In genomic region chr11:82847571-82848000, GRCm38 (mm10) we compare ENCODE assay signal across 12 mouse cellular contexts. TPM values are rescaled to one million over a fixed set of nuclear protein-coding genes. Genes with fewer than 3 reads are reported as not detected.
A peak's percentile ranks its signal among the peaks of the same experiment; 100 is the strongest.
DNase-seq lines count a peak whose midpoint lies in the region; ATAC-seq and TF ChIP-seq lines count a peak whose summit lies in the region.
"Had no signal": no experiment of that assay in that cellular context is flagged by ENCODE, and none has a peak within 500 bp of the region (broad histone marks: within the 10 kb centered on the region; RNA-seq: fewer than 3 reads in every experiment).

No protein-coding gene starts in this region.

- 20% methylated on average over 6 of the region's 6 CpGs for WGBS in forebrain, embryonic 10.5 days
- 11% methylated on average over 6 of the region's 6 CpGs for WGBS in forebrain, embryonic 16.5 days
- WGBS in kidney, postnatal 0 days = 29% methylated on average over 6 of the region's 6 CpGs

- intact Hi-C loops in left cerebral cortex, postnatal 25 days (cut with DNase I) = no loop called here

- H3K4me3 ChIP-seq in forebrain, embryonic 10.5 days = no peak overlapping the region
- H3K4me3 ChIP-seq in forebrain, embryonic 16.5 days (replicated peaks; ENCODE audit: low read length) = no peak overlapping the region
- H3K4me3 ChIP-seq in kidney, postnatal 0 days (replicated peaks; ENCODE audit: low read depth, low read length) = no peak overlapping the region
- H3K4me3 ChIP-seq: limb, embryonic 15.5 days had no signal

- H3K27me3 ChIP-seq in forebrain, embryonic 10.5 days (ENCODE audit: poor library complexity, severe bottlenecking) = peaks cover 25% of the 10 kb centered on the region
- H3K27me3 ChIP-seq in forebrain, embryonic 16.5 days (replicated peaks; ENCODE audit: control insufficient read depth, insufficient read depth, low read length) = no peaks in the 10 kb centered on the region
- H3K27me3 ChIP-seq in kidney, postnatal 0 days (ENCODE audit: insufficient read depth, low read length) = no peaks in the 10 kb centered on the region
- H3K27me3 ChIP-seq: limb, embryonic 15.5 days had no signal

- no peak overlapping the region for H3K9ac ChIP-seq in forebrain, embryonic 16.5 days (replicated peaks; ENCODE audit: low read depth, low read length)
- no peak overlapping the region for H3K9ac ChIP-seq in kidney, postnatal 0 days (ENCODE audit: low read depth, low read length)
- H3K9ac ChIP-seq: limb, embryonic 15.5 days had no signal

- H3K27ac ChIP-seq in forebrain, embryonic 10.5 days = peak overlapping the region; percentile 31; the same call in 1 of the 2 replicates
- no peak overlapping the region for H3K27ac ChIP-seq in forebrain, embryonic 16.5 days (ENCODE audit: low read length)
- peak overlapping the region; percentile 76 for H3K27ac ChIP-seq in kidney, postnatal 0 days
- H3K27ac ChIP-seq: limb, embryonic 15.5 days had no signal

- no peak for TF ChIP-seq CTCF in kidney, postnatal 0 days (IDR thresholded peaks at IDR 0.05; ENCODE audit: low read depth)

- ATAC-seq in forebrain, embryonic 16.5 days = no peak
- no peak for ATAC-seq in kidney, postnatal 0 days (replicated peaks; ENCODE audit: low FRiP score, low read depth)
- peak; percentile 75 for ATAC-seq in erythroblast, adult 5-6 weeks (replicated peaks; ENCODE audit: low FRiP score, poor library complexity, severe bottlenecking)
- ATAC-seq in CD4-positive, CD25-positive, alpha-beta regulatory T cell, adult 4 months = no peak

- H3K4me2 ChIP-seq in forebrain, embryonic 16.5 days (ENCODE audit: low read length) = no peak overlapping the region
- H3K4me2 ChIP-seq in kidney, postnatal 0 days (ENCODE audit: low read length) = 0 out of 2 replicates have a peak overlapping the region, but pooled peaks have one; percentile 6
- H3K4me2 ChIP-seq: limb, embryonic 15.5 days had no signal

- H3K9me3 ChIP-seq in forebrain, embryonic 10.5 days = no peaks in the 10 kb centered on the region
- H3K9me3 ChIP-seq in forebrain, embryonic 16.5 days (ENCODE audit: control insufficient read depth, low read length) = no peaks in the 10 kb centered on the region
- H3K9me3 ChIP-seq in kidney, postnatal 0 days (replicated peaks; ENCODE audit: low read length) = no peaks in the 10 kb centered on the region
- H3K9me3 ChIP-seq: limb, embryonic 15.5 days had no signal

- no peak for DNase-seq in forebrain, embryonic 10.5 days (ENCODE audit: extremely low spot score, low spot score)
- no peak for DNase-seq in kidney, postnatal 0 days (ENCODE audit: low spot score)
- DNase-seq in kidney, postnatal 25 days = no peak
- peak; percentile 48 to 67 for DNase-seq in spleen, postnatal 10 days (ENCODE audit: low spot score in 2 of 2)
- DNase-seq in left cerebral cortex, postnatal 25 days (ENCODE audit: low spot score in 2 of 2) = no peak
- DNase-seq: gastrocnemius, postnatal 25 days; midbrain, embryonic 14.5 days had no signal

- H3K4me1 ChIP-seq in forebrain, embryonic 10.5 days = peaks cover 52% of the 10 kb centered on the region
- H3K4me1 ChIP-seq in forebrain, embryonic 16.5 days (replicated peaks; ENCODE audit: control insufficient read depth, insufficient read depth, low read length) = peaks cover 20% of the 10 kb centered on the region
- H3K4me1 ChIP-seq in kidney, postnatal 0 days (replicated peaks; ENCODE audit: insufficient read depth, low read length) = peaks cover 38% of the 10 kb centered on the region

- no peaks in the 10 kb centered on the region for H3K36me3 ChIP-seq in forebrain, embryonic 10.5 days (replicated peaks)
- no peaks in the 10 kb centered on the region for H3K36me3 ChIP-seq in forebrain, embryonic 16.5 days (ENCODE audit: control insufficient read depth, insufficient read depth)
- no peaks in the 10 kb centered on the region; the same call in 1 of the 2 replicates for H3K36me3 ChIP-seq in kidney, postnatal 0 days (ENCODE audit: insufficient read depth, low read length)
- H3K36me3 ChIP-seq: limb, embryonic 15.5 days had no signal

RNA-seq across cellular contexts. Expression of gene Rffl, which starts 23.4 kb away (rescaled TPM):
- polyA plus RNA-seq in forebrain, embryonic 10.5 days (2016; fragmentation: Nextera tagmentation; extraction: Ambion mirVana) = 8.8 and 9.5 TPM in 2 replicates
- polyA plus RNA-seq in forebrain, embryonic 16.5 days (2015; fragmentation: Nextera tagmentation; extraction: Ambion mirVana) = 8.8 and 9.3 TPM in 2 replicates
- polyA plus RNA-seq in kidney, postnatal 0 days (2015; fragmentation: Nextera tagmentation; extraction: Ambion mirVana) = 21.7 and 23.3 TPM in 2 replicates
- total RNA-seq in erythroblast, adult 5-6 weeks (2015; ENCODE audit: low replicate concordance) = 79.9 and 88.6 TPM in 2 replicates
- 115 TPM in 2 replicates for total RNA-seq in erythroblast, adult 5-6 weeks (2017; ENCODE audit: low replicate concordance)
- polyA plus RNA-seq in CD4-positive, CD25-positive, alpha-beta regulatory T cell, adult 4 months (2017; shearing (Covaris generic)) = 10 to 100 TPM in 1 of 2 experiments, 1 to 10 TPM in 1; 8.6 to 10.2 TPM
- total RNA-seq in left cerebral cortex, postnatal 25 days (2021) = 1 to 10 TPM; 8.6 to 9.7 TPM

RNA-seq across cellular contexts. Expression of gene Rad51d, which starts 42.8 kb away (rescaled TPM):
- 15.3 and 18.0 TPM in 2 replicates for polyA plus RNA-seq in forebrain, embryonic 10.5 days (2016; fragmentation: Nextera tagmentation; extraction: Ambion mirVana)
- 13.5 and 15.2 TPM in 2 replicates for polyA plus RNA-seq in forebrain, embryonic 16.5 days (2015; fragmentation: Nextera tagmentation; extraction: Ambion mirVana)
- 10.6 and 11.7 TPM in 2 replicates for polyA plus RNA-seq in kidney, postnatal 0 days (2015; fragmentation: Nextera tagmentation; extraction: Ambion mirVana)
- total RNA-seq in erythroblast, adult 5-6 weeks (2015; ENCODE audit: low replicate concordance) = 1.5 and 10.0 TPM in 2 replicates
- 2.5 and 2.6 TPM in 2 replicates for total RNA-seq in erythroblast, adult 5-6 weeks (2017; ENCODE audit: low replicate concordance)
- 10 to 100 TPM; 26.7 to 35.3 TPM for polyA plus RNA-seq in CD4-positive, CD25-positive, alpha-beta regulatory T cell, adult 4 months (2017; shearing (Covaris generic))
- 10 to 100 TPM; 14.1 to 16.6 TPM for total RNA-seq in left cerebral cortex, postnatal 25 days (2021)

RNA-seq across cellular contexts. Expression of gene Fndc8, which starts 44.3 kb away (rescaled TPM):
- 0.18 and 0.22 TPM in 2 replicates for polyA plus RNA-seq in forebrain, embryonic 10.5 days (2016; fragmentation: Nextera tagmentation; extraction: Ambion mirVana)
- 0.43 and 1.1 TPM in 2 replicates for polyA plus RNA-seq in forebrain, embryonic 16.5 days (2015; fragmentation: Nextera tagmentation; extraction: Ambion mirVana)
- polyA plus RNA-seq in kidney, postnatal 0 days (2015; fragmentation: Nextera tagmentation; extraction: Ambion mirVana) = 0.55 and 0.60 TPM in 2 replicates
- not detected in 2 replicates for total RNA-seq in erythroblast, adult 5-6 weeks (2015; ENCODE audit: low replicate concordance)
- total RNA-seq in erythroblast, adult 5-6 weeks (2017; ENCODE audit: low replicate concordance) = not detected in 2 replicates
- polyA plus RNA-seq in CD4-positive, CD25-positive, alpha-beta regulatory T cell, adult 4 months (2017; shearing (Covaris generic)) = under 1 TPM in 1 of 2 experiments, not detected in 1; 0.24 TPM
- total RNA-seq in left cerebral cortex, postnatal 25 days (2021) = not detected
- total RNA-seq: gastrocnemius, postnatal 25 days; layer of hippocampus, adult 8-10 months had no signal

Comparison
In these comparisons a context has a peak if more than half of its experiments do, and no peak if none do; other contexts are left out.
1. DNase-seq: peak in spleen, postnatal 10 days (2 of 2); none in forebrain, embryonic 10.5 days (single experiment), kidney, postnatal 0 days (single experiment), kidney, postnatal 25 days (0 of 2) and left cerebral cortex, postnatal 25 days (0 of 2).